Mouse (Mus musculus) urinary bladder, postnatal 14 days (tissue): ENCODE data around the gene BC049352.

Experiments used
- DNase-seq: peaks from one replicate; pipeline ENCODE4 v3.0.0; 2021; ENCODE audit warnings: low spot score

The BC049352 gene

DNA sequence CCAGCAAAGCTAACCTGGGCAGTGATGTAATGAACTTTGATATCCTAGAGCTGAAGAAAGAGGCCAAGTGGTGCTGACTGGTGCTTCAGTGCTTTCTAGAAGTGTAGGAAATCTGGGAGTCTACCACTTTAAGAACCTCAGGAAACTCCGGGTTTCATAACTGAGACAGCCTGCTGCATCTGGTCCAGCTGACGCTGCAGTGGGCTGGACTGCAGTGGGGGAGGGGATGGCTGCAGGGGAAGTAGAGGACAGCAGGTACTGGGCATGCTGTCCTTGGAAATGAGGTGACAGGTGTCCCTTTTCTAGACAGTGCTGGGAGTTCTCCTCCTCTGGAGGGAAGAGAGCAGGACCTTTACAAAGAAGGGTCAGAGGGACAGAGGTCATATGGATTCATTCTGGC lies at the start of gene BC049352:
Gene BC049352, plus strand, starts transcription at position 238 of the 400 bp plus-strand sequence.
- DNase-seq: no peak

- peak; percentile 69 for DNase-seq
Observed at GRCm38 (mm10) chr9:45133484-45134310, 48.1 kb upstream of the BC049352 start.

GRCm38 (mm10) chr9:45136442-45137169 lies 45.2 kb upstream of the BC049352 start:
- no peak for DNase-seq

DNA sequence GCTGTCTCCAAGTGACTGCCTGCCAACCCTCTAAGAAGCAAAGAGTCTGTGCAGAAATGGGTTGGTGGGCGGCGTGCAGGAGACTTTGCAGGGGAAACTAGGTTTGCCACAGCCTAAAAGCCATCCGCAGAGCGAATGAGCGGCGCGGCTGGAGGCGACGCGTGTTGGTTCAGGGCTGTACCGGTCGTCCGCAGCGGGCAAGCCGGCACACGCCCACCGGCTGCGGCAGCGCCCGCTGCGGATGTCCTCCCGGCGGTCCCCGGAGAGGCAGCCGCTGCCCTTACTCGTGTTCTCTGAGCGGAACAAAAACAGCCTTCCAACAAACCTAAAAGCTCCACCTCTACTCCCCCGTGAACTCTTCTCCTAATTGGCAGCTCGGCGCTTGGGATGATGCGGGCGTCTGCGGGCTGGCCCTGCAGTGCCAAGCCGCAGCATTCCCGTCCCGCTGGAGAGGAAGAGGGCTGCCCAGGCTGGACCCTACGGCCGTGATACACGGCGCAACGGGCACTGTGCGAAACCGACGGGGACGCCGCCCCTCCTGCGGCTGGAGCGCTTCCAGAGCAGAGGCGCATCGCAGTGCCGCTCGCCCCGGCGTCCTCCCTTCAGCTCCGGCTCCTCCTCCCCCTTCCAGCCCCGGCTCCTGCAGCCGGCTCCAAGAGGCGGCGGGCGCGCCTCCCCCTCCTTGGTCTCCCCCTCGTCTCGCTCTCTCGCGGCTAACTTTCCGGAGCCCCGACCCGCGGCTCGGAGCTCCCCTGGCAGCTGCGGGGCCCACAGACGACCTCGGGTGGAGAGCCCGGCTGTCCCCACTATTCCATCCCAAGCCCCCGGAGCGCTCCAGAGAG lies 43.4 kb upstream of the BC049352 start, which contains the start of gene Scn4b:
Gene Scn4b, plus strand, starts transcription at position 205 of the 842 bp plus-strand sequence.
- DNase-seq: peak; percentile 43

- DNase-seq: no peak
Observed at GRCm38 (mm10) chr9:45139082-45139481, 42.7 kb upstream of the BC049352 start.

DNA sequence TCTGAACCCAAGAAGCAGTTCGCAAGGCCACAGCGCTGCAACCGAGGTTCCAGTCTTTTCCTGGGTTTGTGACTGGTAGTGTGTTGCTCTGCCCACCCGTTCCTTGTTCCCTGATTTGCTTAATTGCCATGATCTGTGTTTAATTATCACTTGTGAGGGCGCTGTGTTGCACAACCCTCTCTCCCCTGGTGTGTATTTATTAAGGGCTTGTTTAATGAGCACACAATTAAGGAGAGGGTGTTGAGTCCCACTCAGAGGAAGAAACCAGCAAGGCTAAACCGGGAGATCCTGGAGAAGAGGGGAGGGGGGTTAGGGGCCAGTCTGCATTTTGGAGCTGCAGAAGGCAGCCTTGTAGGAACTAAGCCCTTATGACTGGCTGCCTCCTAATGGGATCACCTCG lies 40.9 kb upstream of the BC049352 start:
- no peak for DNase-seq

DNA sequence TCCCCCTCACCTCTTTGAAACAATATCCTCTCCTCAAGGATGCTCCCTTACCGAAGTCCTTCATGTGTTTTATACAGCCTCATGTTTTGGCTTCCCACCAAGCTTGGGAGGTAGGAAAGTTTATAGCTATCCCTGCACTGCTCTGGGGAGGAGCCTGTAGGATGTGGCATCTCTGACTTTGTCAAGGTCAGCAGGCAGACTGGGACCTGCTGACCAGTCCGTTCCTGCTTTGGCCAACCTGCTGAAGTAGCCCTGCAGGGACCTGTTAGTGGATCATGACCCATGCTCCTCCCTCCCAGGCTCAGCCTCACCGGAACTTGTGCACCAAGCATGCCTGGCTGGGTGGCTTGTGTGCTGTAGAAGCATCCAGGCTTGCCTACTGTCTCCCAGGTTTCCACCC lies 39.1 kb upstream of the BC049352 start:
- DNase-seq: no peak

DNA sequence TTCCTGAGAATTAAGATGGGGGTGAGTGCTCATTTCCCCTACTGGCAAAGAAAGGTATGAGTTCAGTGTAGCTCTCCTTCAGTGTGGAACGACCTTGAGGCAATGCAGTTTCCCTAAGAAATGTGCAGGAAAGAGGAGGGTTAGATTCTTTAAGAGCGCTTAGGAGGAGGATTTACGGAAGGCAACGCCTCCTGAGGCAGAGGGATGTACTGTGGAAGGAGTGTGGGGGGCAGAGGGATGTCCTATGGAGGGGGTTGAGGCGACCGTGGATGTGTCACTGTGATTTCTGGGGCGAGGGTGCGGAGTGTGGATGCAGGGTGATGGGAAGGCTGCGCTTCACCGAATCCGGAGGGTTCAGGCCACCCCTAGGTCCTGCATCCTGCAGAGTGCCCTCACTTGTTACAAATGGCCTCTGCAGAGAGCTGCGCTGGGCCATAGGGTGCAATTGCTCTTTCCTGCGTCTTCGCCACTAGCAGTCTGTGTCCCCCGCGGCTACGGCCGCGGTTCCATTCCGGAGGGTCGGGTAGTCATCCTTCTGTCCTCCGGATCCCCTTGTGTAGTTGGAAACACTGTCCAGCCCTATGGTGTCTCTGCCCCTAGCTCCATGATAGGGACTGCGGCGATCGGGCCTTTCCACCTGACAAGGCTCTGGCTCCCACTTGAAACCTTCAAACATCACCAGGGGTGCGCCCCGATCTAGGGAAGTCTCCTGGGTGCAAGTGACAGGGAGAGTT lies 36.1 kb upstream of the BC049352 start:
- no peak for DNase-seq

DNA sequence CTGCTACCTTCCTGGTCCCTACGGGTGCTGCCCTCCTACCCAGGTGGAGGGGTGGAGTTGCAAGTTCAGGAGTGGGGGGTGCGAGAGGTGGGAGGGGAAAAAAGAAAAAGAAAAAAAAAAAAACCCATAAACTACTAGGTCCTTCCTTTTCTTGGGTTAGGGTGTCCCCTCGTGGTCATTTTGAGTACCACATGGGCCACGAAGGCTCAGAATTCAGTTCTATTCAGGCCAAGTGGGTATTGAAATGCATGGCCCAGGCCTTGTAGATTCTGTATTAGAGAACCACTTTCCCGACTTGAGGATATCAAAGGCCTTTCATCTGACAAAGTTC lies 35.6 kb upstream of the BC049352 start:
- peak; percentile 75 for DNase-seq

DNA sequence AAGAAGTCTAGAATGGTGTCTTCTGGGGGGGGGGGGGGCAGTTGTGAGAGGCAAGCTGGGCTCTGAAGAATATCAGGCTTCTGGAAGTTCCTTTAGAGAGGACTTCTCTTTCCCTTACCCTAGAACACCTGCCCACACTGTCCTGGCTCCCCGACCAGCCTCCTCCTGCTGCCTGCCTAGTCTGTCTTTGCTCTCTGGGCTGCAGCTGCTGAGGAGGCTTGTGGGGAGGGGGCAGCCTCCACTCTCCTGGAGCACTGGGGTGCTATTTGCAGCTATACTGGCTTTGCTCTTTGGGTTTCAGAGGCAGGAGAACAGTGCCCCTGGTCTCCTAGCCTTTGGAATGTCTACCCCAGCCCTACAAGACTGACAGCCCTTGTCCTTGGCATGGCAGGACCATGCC lies 30.9 kb upstream of the BC049352 start:
- DNase-seq: no peak

GRCm38 (mm10) chr9:45153361-45153760 lies 28.4 kb upstream of the BC049352 start:
- DNase-seq: no peak

- no peak for DNase-seq
Observed at GRCm38 (mm10) chr9:45167903-45168302, 13.9 kb upstream of the BC049352 start.

DNA sequence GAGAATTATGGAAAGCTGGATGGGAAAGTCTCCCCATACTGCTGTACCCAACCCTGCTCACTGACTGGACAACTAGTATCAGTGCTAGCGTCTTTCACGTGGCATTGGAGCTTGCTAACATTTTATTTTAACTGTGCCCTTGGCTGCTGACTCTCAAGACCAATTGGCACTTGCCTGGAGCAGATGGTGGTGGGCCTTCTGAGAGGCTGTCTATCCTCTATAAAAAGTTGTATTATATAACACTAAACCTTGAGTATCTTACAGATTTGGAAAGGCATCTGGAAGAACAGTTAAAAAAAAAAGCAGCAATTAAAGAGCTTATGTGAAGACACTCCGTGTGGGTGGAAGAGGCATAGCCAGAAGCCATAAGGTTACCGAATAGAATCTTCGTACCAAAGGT lies 11.7 kb upstream of the BC049352 start:
- no peak for DNase-seq

DNA sequence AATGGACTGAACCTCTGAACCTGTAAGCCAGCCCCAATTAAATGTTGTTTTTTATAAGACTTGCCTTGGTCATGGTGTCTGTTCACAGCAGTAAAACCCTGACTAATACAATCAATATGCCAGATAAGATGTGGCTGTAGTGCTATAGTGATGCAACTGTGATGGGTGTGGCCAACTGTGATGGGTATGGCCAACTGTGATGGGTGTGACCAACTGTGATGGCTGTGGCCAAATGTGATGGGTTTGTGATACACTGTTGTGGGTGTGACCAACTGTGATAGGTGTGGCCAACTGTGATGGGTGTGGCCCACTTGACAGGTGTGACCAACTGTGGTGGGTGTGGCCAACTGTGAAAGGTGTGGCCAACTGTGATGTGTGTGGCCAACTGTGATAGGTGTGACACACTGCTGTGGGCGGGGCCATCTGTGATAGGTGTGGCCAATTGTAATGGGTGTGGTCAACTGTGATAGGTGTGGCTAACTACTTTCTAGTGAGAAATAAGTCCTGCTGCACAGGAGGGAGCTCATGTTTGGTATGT lies 10.7 kb upstream of the BC049352 start:
- no peak for DNase-seq

- DNase-seq: no peak
Observed at GRCm38 (mm10) chr9:45173475-45173874, 8.3 kb upstream of the BC049352 start.

- DNase-seq: no peak
Observed at GRCm38 (mm10) chr9:45179282-45179681, 2.5 kb upstream of the BC049352 start.

DNA sequence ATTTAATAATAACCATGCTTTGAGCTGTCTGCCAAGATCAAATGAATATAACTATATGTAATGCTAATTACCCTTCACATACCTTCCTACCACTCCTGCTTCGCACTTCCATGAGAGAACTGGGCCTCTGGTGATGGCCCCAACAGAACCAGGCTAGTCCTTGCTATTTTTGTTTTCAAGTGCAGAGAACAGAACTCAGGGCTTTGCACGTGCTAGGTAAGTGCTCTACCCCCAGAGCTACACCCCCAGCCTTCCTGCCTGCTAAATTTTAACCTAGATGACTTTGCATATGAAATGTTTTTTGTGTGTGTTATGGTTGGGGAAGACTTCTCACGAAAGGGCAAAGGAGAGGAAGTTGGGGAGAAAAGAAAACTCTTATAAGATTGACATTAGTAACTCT lies 714 bp downstream of the BC049352 start:
- DNase-seq: no peak

DNA sequence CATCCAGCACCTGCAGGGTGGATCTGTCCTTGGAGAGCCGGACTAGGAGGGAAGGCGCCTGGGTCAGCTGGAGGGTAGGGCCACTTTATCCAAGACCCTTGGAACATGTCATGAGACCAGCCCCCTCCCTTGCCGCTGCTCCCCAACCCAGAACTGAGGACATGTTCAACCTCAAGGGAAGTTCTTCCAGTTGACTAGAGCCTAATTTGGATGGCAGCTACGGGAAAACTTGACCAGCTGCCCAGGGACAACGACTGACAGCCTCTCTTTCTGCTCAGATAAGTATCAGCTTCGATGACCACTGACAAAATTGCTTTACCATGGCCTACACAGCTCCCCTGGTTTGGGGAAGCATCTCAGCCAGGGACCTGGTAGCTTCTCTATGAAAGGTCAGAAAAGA lies 1.5 kb downstream of the BC049352 start:
- no peak for DNase-seq

DNA sequence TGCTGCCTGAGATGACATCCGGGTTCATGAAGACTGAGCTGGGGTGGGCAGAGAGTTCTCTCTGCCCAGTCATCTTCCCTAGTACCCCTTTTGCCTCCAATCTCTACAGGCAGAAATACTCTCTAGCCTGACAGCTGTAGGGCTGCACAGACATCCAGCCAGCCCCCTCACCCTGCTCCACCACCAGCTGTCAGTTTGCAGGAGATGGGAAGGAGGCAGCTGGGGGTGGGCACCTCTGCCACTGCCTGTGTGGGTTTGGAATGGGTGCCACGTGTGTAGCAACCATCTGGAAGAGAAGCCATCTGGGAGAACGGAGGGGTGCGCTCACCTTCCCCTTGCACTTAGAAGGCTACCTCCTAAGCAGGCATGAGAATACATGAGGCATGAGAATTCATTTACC lies 3.4 kb downstream of the BC049352 start:
- DNase-seq: no peak

DNA sequence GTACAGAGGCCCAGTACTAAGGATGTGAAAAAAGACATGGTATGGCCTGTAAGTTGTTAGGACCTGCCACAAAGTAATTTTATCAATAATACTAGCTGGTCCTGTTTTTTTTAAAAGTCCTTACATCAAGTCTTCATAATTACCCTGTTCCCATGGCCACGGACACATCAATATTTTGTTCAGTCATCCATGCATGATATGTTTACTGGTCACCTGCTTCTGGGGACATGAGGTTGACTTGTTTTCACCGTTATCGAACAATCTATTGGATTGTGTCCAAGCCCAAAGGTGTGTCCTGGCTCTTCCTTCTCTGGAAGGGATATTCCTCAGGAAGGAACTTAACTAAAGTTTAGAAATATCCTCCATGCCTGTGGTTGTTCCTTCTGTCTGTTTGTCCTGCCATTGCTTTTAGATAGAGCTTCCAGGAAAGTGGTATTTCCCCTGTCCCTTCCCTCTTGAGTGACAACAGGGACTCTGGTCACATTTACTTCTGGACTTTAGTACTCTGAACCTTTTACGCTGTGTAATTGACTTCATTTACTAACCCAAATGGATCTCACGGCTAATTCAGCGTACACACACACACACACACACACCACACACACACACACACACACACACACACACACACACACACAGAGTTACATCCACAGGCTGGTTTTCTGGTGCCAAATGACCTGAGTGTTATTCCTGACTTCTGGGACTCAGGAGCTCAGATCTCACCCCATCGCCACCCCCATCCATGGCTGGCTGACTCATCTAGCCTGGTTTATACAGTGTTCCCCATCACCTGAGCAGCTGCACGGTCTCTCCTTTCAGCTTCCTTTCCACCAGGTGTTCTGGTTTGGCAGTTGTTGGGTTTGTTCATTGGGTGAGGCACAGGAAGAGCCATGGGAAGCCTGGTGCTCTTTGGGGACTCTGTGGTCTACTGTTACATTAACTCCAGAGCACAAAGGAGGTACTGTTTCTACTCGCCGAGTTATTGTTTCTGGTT lies 7.1 kb downstream of the BC049352 start:
- DNase-seq: no peak
